Mouse (Mus musculus) mouse trophoblast stem cell (cell line): ENCODE results near the gene Ltbp4.

ENCODE experiments used
- in situ Hi-C, 2 experiments: fragments of 300-500 bp; cut with MseI, MboI; formaldehyde crosslinking; loops; 2 replicates in 1 of 2; 3 replicates in 1 of 2; pipeline ENCODE4 v1.15.1; 2025

Ltbp4 gene

GRCm38 (mm10) chr7:27337175-27337853, at the start of gene Ltbp4:
Gene Ltbp4 (minus strand): TSS chr7:27337692.
- in situ Hi-C loops = loop anchor here (5.0 kb wide), 2 partner anchors 50 to 60 kb away; no protein-coding TSS in a partner anchor

- in situ Hi-C loops = loop anchor here (5.0 kb wide), 3 partner anchors 47 to 92 kb away; partner anchors contain the start of gene Ltbp4 (in 1 of the 2)
Observed at GRCm38 (mm10) chr7:27384731-27385130, 47.2 kb upstream of the Ltbp4 start.

GRCm38 (mm10) chr7:27384134-27384533, 46.6 kb upstream of the Ltbp4 start:
- in situ Hi-C loops = no loop called here

GRCm38 (mm10) chr7:27383233-27383632, 45.7 kb upstream of the Ltbp4 start:
- in situ Hi-C loops = no loop called here

- in situ Hi-C loops = no loop called here
Observed at GRCm38 (mm10) chr7:27381560-27381959, 44.1 kb upstream of the Ltbp4 start.

GRCm38 (mm10) chr7:27381009-27381408, 43.5 kb upstream of the Ltbp4 start:
- in situ Hi-C loops = no loop called here

GRCm38 (mm10) chr7:27379836-27380235, 42.3 kb upstream of the Ltbp4 start:
- in situ Hi-C loops = no loop called here

- in situ Hi-C loops = no loop called here
Observed at GRCm38 (mm10) chr7:27378431-27378830, 40.9 kb upstream of the Ltbp4 start.

- in situ Hi-C loops = no loop called here
Observed at GRCm38 (mm10) chr7:27375274-27375673, 37.8 kb upstream of the Ltbp4 start.

GRCm38 (mm10) chr7:27371715-27372462, 34.4 kb upstream of the Ltbp4 start:
- in situ Hi-C loops = no loop called here

GRCm38 (mm10) chr7:27369111-27369510, 31.6 kb upstream of the Ltbp4 start:
- in situ Hi-C loops = no loop called here

- in situ Hi-C loops = no loop called here
Observed at GRCm38 (mm10) chr7:27367976-27368375, 30.5 kb upstream of the Ltbp4 start.

- in situ Hi-C loops = no loop called here
Observed at GRCm38 (mm10) chr7:27366082-27366844, 28.8 kb upstream of the Ltbp4 start.

- in situ Hi-C loops = no loop called here
Observed at GRCm38 (mm10) chr7:27364379-27364778, 26.9 kb upstream of the Ltbp4 start.

GRCm38 (mm10) chr7:27361283-27361946, 23.9 kb upstream of the Ltbp4 start:
- in situ Hi-C loops = no loop called here

GRCm38 (mm10) chr7:27360749-27361148, 23.3 kb upstream of the Ltbp4 start:
- in situ Hi-C loops = no loop called here

- in situ Hi-C loops = no loop called here
Observed at GRCm38 (mm10) chr7:27359706-27360358, 22.3 kb upstream of the Ltbp4 start.

GRCm38 (mm10) chr7:27359162-27359561, 21.7 kb upstream of the Ltbp4 start:
- in situ Hi-C loops = no loop called here

- in situ Hi-C loops = no loop called here
Observed at GRCm38 (mm10) chr7:27357595-27357978, 20.1 kb upstream of the Ltbp4 start.

GRCm38 (mm10) chr7:27356861-27357594, 19.5 kb upstream of the Ltbp4 start, which contains the start of gene Gm20479:
Gene Gm20479 (minus strand): TSS chr7:27357419.
- in situ Hi-C loops = no loop called here
